Mouse (Mus musculus) liver, embryonic 13.5 days (tissue): ENCODE measurements around the gene Rpl35. TPM values are rescaled to one million over a fixed set of nuclear protein-coding genes. Genes with fewer than 3 reads are reported as not detected.
A peak's percentile ranks its signal among the peaks of the same experiment; 100 is the strongest.

Source experiments
- ATAC-seq: fragments of 200-750 bp; cut with Nextera tagmentation; 2 replicates; pipeline ENCODE4 v1.8.0; 2017; ENCODE audit warnings: low read depth, mild to moderate bottlenecking, moderate number of reproducible peaks, moderate library complexity
- DNase-seq: peaks from one replicate; pipeline ENCODE4 v3.0.0; 2022
- H3K27ac ChIP-seq: fragments of 300-500 bp; sonication (generic); 2 replicates; pipeline ENCODE4 v1.5.1; 2015; ENCODE audit warnings: moderate library complexity, mild to moderate bottlenecking, inconsistent platforms
- H3K27me3 ChIP-seq: fragments of 300-500 bp; sonication (generic); 2 replicates; pipeline ENCODE4 v1.6.1; 2015; ENCODE audit warnings: mild to moderate bottlenecking, inconsistent platforms
- H3K36me3 ChIP-seq: fragments of 300-500 bp; sonication (generic); 2 replicates; pipeline ENCODE4 v1.6.1; 2015; ENCODE audit warnings: mild to moderate bottlenecking, inconsistent platforms
- H3K4me1 ChIP-seq: fragments of 300-500 bp; sonication (generic); replicated peaks from 2 replicates; pipeline ENCODE4 v1.6.1; 2015; ENCODE audit warnings: inconsistent platforms
- H3K4me2 ChIP-seq: fragments of 300-500 bp; sonication (generic); 2 replicates; pipeline ENCODE4 v1.6.1; 2015; ENCODE audit warnings: inconsistent platforms, mild to moderate bottlenecking, moderate library complexity
- H3K4me3 ChIP-seq: fragments of 300-500 bp; sonication (generic); replicated peaks from 2 replicates; pipeline ENCODE4 v1.5.1; 2015; ENCODE audit warnings: mild to moderate bottlenecking, inconsistent platforms
- H3K9ac ChIP-seq: fragments of 300-500 bp; sonication (generic); 2 replicates; pipeline ENCODE4 v1.6.1; 2015; ENCODE audit warnings: mild to moderate bottlenecking, inconsistent platforms
- H3K9me3 ChIP-seq: fragments of 300-500 bp; sonication (generic); replicated peaks from 2 replicates; pipeline ENCODE4 v1.6.1; 2016; ENCODE audit warnings: inconsistent platforms
- WGBS: fragments of 180-500 bp; shearing (Covaris S2); methylation state at CpG from one replicate; pipeline ENCODE4 v1.1.7; 2015; ENCODE audit not compliant: insufficient replicate concordance; 5-methylcytosine and 5-hydroxymethylcytosine counted together
- polyA plus RNA-seq: library from polyadenylated mRNA; unstranded; fragments of >200 nt; fragmentation: Nextera tagmentation; extraction: Ambion mirVana; gene quantifications from 2 replicates; pipeline ENCODE4 v1.2.1, GENCODE M21; 2015

The Rpl35 gene
- polyA plus RNA-seq, 1 experiment from 2014 or later, result 845 TPM

GRCm38 (mm10) chr2:38992452-38992851 lies 13.0 kb downstream of the Rpl35 start:
- Histone ChIP-seq H3K4me2 (no peak overlapping the region), H3K9ac (no peak overlapping the region), H3K27me3 (no peaks in the 10 kb centered on the region), H3K9me3 (no peaks in the 10 kb centered on the region), H3K4me3 (no peak overlapping the region), H3K36me3 (no peaks in the 10 kb centered on the region), H3K27ac (no peak overlapping the region), H3K4me1 (peaks cover 51% of the 10 kb centered on the region)
- DNase-seq, result no peak
- 62% methylated on average over 4 of the region's 4 CpGs for WGBS
- ATAC-seq, result no peak

GRCm38 (mm10) chr2:38992004-38992403 lies 13.4 kb downstream of the Rpl35 start:
- Histone ChIP-seq H3K9ac (no peak overlapping the region), H3K4me2 (no peak overlapping the region), H3K27ac (no peak overlapping the region), H3K27me3 (no peaks in the 10 kb centered on the region), H3K4me1 (peaks cover 51% of the 10 kb centered on the region), H3K36me3 (no peaks in the 10 kb centered on the region), H3K9me3 (no peaks in the 10 kb centered on the region), H3K4me3 (no peak overlapping the region)
- 25% methylated on average over 4 of the region's 4 CpGs for WGBS
- ATAC-seq (no peak), DNase-seq (no peak)

GRCm38 (mm10) chr2:38988929-38989328 lies 16.5 kb downstream of the Rpl35 start:
- Histone ChIP-seq H3K4me2 (peak overlapping the region; percentile 24; the same call in 1 of the 2 replicates), H3K9me3 (no peaks in the 10 kb centered on the region), H3K36me3 (no peaks in the 10 kb centered on the region), H3K4me1 (peaks cover 48% of the 10 kb centered on the region), H3K4me3 (no peak overlapping the region), H3K27ac (peak overlapping the region; percentile 74), H3K27me3 (no peaks in the 10 kb centered on the region), H3K9ac (peak overlapping the region; percentile 22; the same call in 1 of the 2 replicates)
- 35% methylated on average over 2 of the region's 2 CpGs for WGBS
- DNase-seq (peak; percentile 46), ATAC-seq (peak; percentile 90)

GRCm38 (mm10) chr2:38987803-38988510 lies 17.5 kb downstream of the Rpl35 start:
- Histone ChIP-seq H3K27me3 (no peaks in the 10 kb centered on the region), H3K27ac (peak overlapping the region; percentile 74), H3K9ac (no peak overlapping the region), H3K4me3 (no peak overlapping the region), H3K4me1 (peaks cover 48% of the 10 kb centered on the region), H3K9me3 (peaks cover 6% of the 10 kb centered on the region), H3K36me3 (no peaks in the 10 kb centered on the region), H3K4me2 (no peak overlapping the region)
- 76% methylated on average over 6 of the region's 6 CpGs for WGBS
- ATAC-seq (no peak), DNase-seq (no peak)

- DNase-seq (no peak), ATAC-seq (no peak)
- H3K4me3 ChIP-seq, result no peak overlapping the region
- H3K9ac ChIP-seq, result no peak overlapping the region
- H3K4me1 ChIP-seq, result peaks cover 47% of the 10 kb centered on the region
- no peaks in the 10 kb centered on the region for H3K36me3 ChIP-seq
- 61% methylated on average over 1 of the region's 1 CpGs for whole genome bisulfite sequencing
- peaks cover 6% of the 10 kb centered on the region for H3K9me3 ChIP-seq
- H3K27me3 ChIP-seq, result no peaks in the 10 kb centered on the region
- H3K27ac ChIP-seq, result no peak overlapping the region
- H3K4me2 ChIP-seq, result no peak overlapping the region
Measured at GRCm38 (mm10) chr2:38987371-38987770, 18.1 kb downstream of the Rpl35 start.

- Histone ChIP-seq H3K9ac (no peak overlapping the region), H3K27ac (no peak overlapping the region), H3K4me2 (no peak overlapping the region), H3K27me3 (no peaks in the 10 kb centered on the region), H3K4me1 (peaks cover 40% of the 10 kb centered on the region), H3K9me3 (peaks cover 6% of the 10 kb centered on the region), H3K36me3 (no peaks in the 10 kb centered on the region), H3K4me3 (no peak overlapping the region)
- 69% methylated on average over 3 of the region's 3 CpGs for WGBS
- ATAC-seq (no peak), DNase-seq (no peak)
Measured at GRCm38 (mm10) chr2:38986580-38986979, 18.8 kb downstream of the Rpl35 start.

GRCm38 (mm10) chr2:38983456-38983855 lies 22.0 kb downstream of the Rpl35 start:
- Histone ChIP-seq H3K9me3 (peaks cover 6% of the 10 kb centered on the region), H3K9ac (no peak overlapping the region), H3K4me2 (no peak overlapping the region), H3K27me3 (0 out of 2 replicates have a peak, but pooled peaks cover 4% of the 10 kb centered on the region), H3K4me1 (peaks cover 15% of the 10 kb centered on the region), H3K27ac (no peak overlapping the region), H3K4me3 (no peak overlapping the region), H3K36me3 (no peaks in the 10 kb centered on the region)
- WGBS, result 87% methylated on average over 2 of the region's 2 CpGs
- no peak for ATAC-seq
- DNase-seq, result no peak

- Histone ChIP-seq H3K36me3 (no peaks in the 10 kb centered on the region), H3K27ac (no peak overlapping the region), H3K27me3 (peaks cover 17% of the 10 kb centered on the region; the same call in 1 of the 2 replicates), H3K9me3 (no peaks in the 10 kb centered on the region), H3K4me1 (peaks cover 9% of the 10 kb centered on the region), H3K9ac (no peak overlapping the region), H3K4me2 (no peak overlapping the region), H3K4me3 (no peak overlapping the region)
- DNase-seq, result no peak
- WGBS, result 68% methylated on average over 4 of the region's 4 CpGs
- ATAC-seq, result no peak
Measured at GRCm38 (mm10) chr2:38977837-38978236, 27.6 kb downstream of the Rpl35 start.

GRCm38 (mm10) chr2:38975941-38976805 lies 29.3 kb downstream of the Rpl35 start:
- Histone ChIP-seq H3K27ac (no peak overlapping the region), H3K36me3 (no peaks in the 10 kb centered on the region), H3K27me3 (peaks cover 17% of the 10 kb centered on the region; the same call in 1 of the 2 replicates), H3K4me1 (peaks cover 17% of the 10 kb centered on the region), H3K4me3 (no peak overlapping the region), H3K9me3 (no peaks in the 10 kb centered on the region), H3K9ac (no peak overlapping the region), H3K4me2 (no peak overlapping the region)
- ATAC-seq (0 out of 2 replicates have a peak, but pooled peaks have one; percentile 11), DNase-seq (no peak)
- WGBS, result 65% methylated on average over 21 of the region's 21 CpGs

- H3K27me3 ChIP-seq, result peaks cover 17% of the 10 kb centered on the region; the same call in 1 of the 2 replicates
- no peaks in the 10 kb centered on the region for H3K9me3 ChIP-seq
- H3K36me3 ChIP-seq, result no peaks in the 10 kb centered on the region
- ATAC-seq, result no peak
- peaks cover 27% of the 10 kb centered on the region for H3K4me1 ChIP-seq
- H3K27ac ChIP-seq, result no peak overlapping the region
- H3K4me3 ChIP-seq, result no peak overlapping the region
- WGBS, result 57% methylated on average over 3 of the region's 3 CpGs
- H3K4me2 ChIP-seq, result no peak overlapping the region
- no peak for DNase-seq
- H3K9ac ChIP-seq, result no peak overlapping the region
Measured at GRCm38 (mm10) chr2:38975181-38975580, 30.2 kb downstream of the Rpl35 start.

GRCm38 (mm10) chr2:38974171-38974570 lies 31.3 kb downstream of the Rpl35 start:
- H3K4me3 ChIP-seq, result no peak overlapping the region
- peaks cover 12% of the 10 kb centered on the region; the same call in 1 of the 2 replicates for H3K27me3 ChIP-seq
- no peak overlapping the region for H3K9ac ChIP-seq
- H3K36me3 ChIP-seq, result no peaks in the 10 kb centered on the region
- H3K4me2 ChIP-seq, result no peak overlapping the region
- no peaks in the 10 kb centered on the region for H3K9me3 ChIP-seq
- no peak overlapping the region for H3K27ac ChIP-seq
- ATAC-seq (no peak), DNase-seq (no peak)
- peaks cover 37% of the 10 kb centered on the region for H3K4me1 ChIP-seq
- WGBS, result 40% methylated on average over 2 of the region's 2 CpGs
